In genomic region chr4:118075343-118075742, GRCm38 (mm10) we compare ENCODE assay signal across 16 mouse cellular contexts.
"Had no signal": no experiment of that assay in that cellular context is flagged by ENCODE, and none has a peak within 500 bp of the region (broad histone marks: within the 10 kb centered on the region; RNA-seq: fewer than 3 reads in every experiment).

No protein-coding gene starts in this region.

- H3K9me3 ChIP-seq: lung, embryonic 15.5 days; midbrain, embryonic 12.5 days; neural tube, embryonic 12.5 days; stomach, embryonic 15.5 days had no signal

- H3K27me3 ChIP-seq: lung, embryonic 15.5 days; megakaryocyte, embryonic 14.5 days; midbrain, embryonic 12.5 days; neural tube, embryonic 12.5 days; stomach, embryonic 15.5 days had no signal

- ATAC-seq: liver, postnatal 0 days; lung, postnatal 0 days had no signal

- H3K4me2 ChIP-seq: lung, embryonic 15.5 days; midbrain, embryonic 12.5 days; neural tube, embryonic 12.5 days; stomach, embryonic 15.5 days had no signal

- H3K27ac ChIP-seq: lung, embryonic 15.5 days; macrophage; midbrain, embryonic 12.5 days; neural tube, embryonic 12.5 days; stomach, embryonic 15.5 days; stomach, postnatal 0 days had no signal

- H3K4me1 ChIP-seq: lung, embryonic 15.5 days had no signal

- H3K9ac ChIP-seq: liver, postnatal 0 days; lung, embryonic 15.5 days; midbrain, embryonic 12.5 days; neural tube, embryonic 12.5 days; stomach, embryonic 15.5 days had no signal

- H3K4me3 ChIP-seq: lung, embryonic 15.5 days; megakaryocyte, embryonic 14.5 days; midbrain, embryonic 12.5 days; neural tube, embryonic 12.5 days; stomach, embryonic 15.5 days had no signal

- H3K36me3 ChIP-seq: lung, embryonic 15.5 days; midbrain, embryonic 12.5 days; neural tube, embryonic 12.5 days; stomach, embryonic 15.5 days had no signal

- DNase-seq: liver, postnatal 0 days; lung, adult 2 months; lung, postnatal 14 days; lung, postnatal 36 days; midbrain, embryonic 14.5 days; right cerebral cortex, postnatal 14 days; thymus, adult 2 months; thymus, postnatal 25 days had no signal
